Comparison of ENCODE assay signal across 14 mouse cellular contexts in genomic region chr4:101588932-101589331, GRCm38 (mm10). TPM values are rescaled to one million over a fixed set of nuclear protein-coding genes. Genes with fewer than 3 reads are reported as not detected.
A peak's percentile ranks its signal among the peaks of the same experiment; 100 is the strongest.
DNase-seq lines count a peak whose midpoint lies in the region; ATAC-seq and TF ChIP-seq lines count a peak whose summit lies in the region.
"Had no signal": no experiment of that assay in that cellular context is flagged by ENCODE, and none has a peak within 500 bp of the region (broad histone marks: within the 10 kb centered on the region; RNA-seq: fewer than 3 reads in every experiment).

No protein-coding gene starts in this region.

- no peaks in the 10 kb centered on the region for H3K4me1 ChIP-seq in forebrain, postnatal 0 days (ENCODE audit: insufficient read depth)
- peaks cover 11% of the 10 kb centered on the region; the same call in 1 of the 2 replicates for H3K4me1 ChIP-seq in forebrain, embryonic 12.5 days
- peaks cover 37% of the 10 kb centered on the region for H3K4me1 ChIP-seq in neural tube, embryonic 13.5 days (replicated peaks)
- no peaks in the 10 kb centered on the region for H3K4me1 ChIP-seq in liver, embryonic 11.5 days (replicated peaks; ENCODE audit: control insufficient read depth, insufficient read depth, low read length)

- H3K9ac ChIP-seq in forebrain, postnatal 0 days, result no peak overlapping the region
- H3K9ac ChIP-seq in forebrain, embryonic 12.5 days, result no peak overlapping the region
- H3K9ac ChIP-seq in neural tube, embryonic 13.5 days, result no peak overlapping the region
- H3K9ac ChIP-seq in liver, embryonic 11.5 days (ENCODE audit: low read depth, low read length), result no peak overlapping the region
- H3K9ac ChIP-seq: kidney, embryonic 15.5 days had no signal

- no peak overlapping the region for H3K4me2 ChIP-seq in forebrain, postnatal 0 days (ENCODE audit: low read depth)
- no peak overlapping the region for H3K4me2 ChIP-seq in forebrain, embryonic 12.5 days
- H3K4me2 ChIP-seq in neural tube, embryonic 13.5 days, result no peak overlapping the region
- no peak overlapping the region for H3K4me2 ChIP-seq in liver, embryonic 11.5 days
- H3K4me2 ChIP-seq: kidney, embryonic 15.5 days had no signal

- 67% methylated on average over 8 of the region's 8 CpGs for WGBS in forebrain, postnatal 0 days
- WGBS in forebrain, embryonic 12.5 days, result 73% methylated on average over 8 of the region's 8 CpGs
- WGBS in neural tube, embryonic 13.5 days, result 34% methylated on average over 8 of the region's 8 CpGs
- 76% methylated on average over 8 of the region's 8 CpGs for WGBS in liver, embryonic 11.5 days

- DNase-seq in forebrain, postnatal 0 days, result no peak
- peak; percentile 46 for DNase-seq in left cerebral cortex, adult 11 months (ENCODE audit: low spot score)
- no peak for DNase-seq in left cerebral cortex, postnatal 4 days
- DNase-seq in layer of hippocampus, adult 9-10 months (ENCODE audit: low spot score), result peak; percentile 21
- no peak for DNase-seq in spleen, postnatal 4 days (ENCODE audit: low spot score in 2 of 2)
- no peak for DNase-seq in liver, embryonic 11.5 days (ENCODE audit: low spot score)
- DNase-seq: cerebellum, adult 8-10 months; midbrain, embryonic 14.5 days; right cerebral cortex, postnatal 25 days; thymus, postnatal 14 days had no signal

- peak; percentile 38; the same call in 1 of the 2 replicates for ATAC-seq in forebrain, postnatal 0 days
- no peak for ATAC-seq in forebrain, embryonic 12.5 days (ENCODE audit: low FRiP score)
- peak; percentile 42; the same call in 1 of the 2 replicates for ATAC-seq in neural tube, embryonic 13.5 days (ENCODE audit: low read depth)
- no peak for ATAC-seq in liver, embryonic 11.5 days (replicated peaks; ENCODE audit: low FRiP score)

- TF ChIP-seq CTCF in forebrain, postnatal 0 days (IDR thresholded peaks at IDR 0.05; ENCODE audit: low read depth), result no peak

- no peak overlapping the region for H3K27ac ChIP-seq in forebrain, postnatal 0 days (ENCODE audit: low read depth, low read length)
- H3K27ac ChIP-seq in forebrain, embryonic 12.5 days, result no peak overlapping the region
- H3K27ac ChIP-seq in neural tube, embryonic 13.5 days (replicated peaks), result no peak overlapping the region
- no peak overlapping the region for H3K27ac ChIP-seq in liver, embryonic 11.5 days (ENCODE audit: low read depth, low read length)
- H3K27ac ChIP-seq: kidney, embryonic 15.5 days had no signal

- H3K36me3 ChIP-seq in forebrain, postnatal 0 days (ENCODE audit: insufficient read depth), result no peaks in the 10 kb centered on the region
- H3K36me3 ChIP-seq in forebrain, embryonic 12.5 days (replicated peaks), result no peaks in the 10 kb centered on the region
- no peaks in the 10 kb centered on the region for H3K36me3 ChIP-seq in neural tube, embryonic 13.5 days
- no peaks in the 10 kb centered on the region for H3K36me3 ChIP-seq in liver, embryonic 11.5 days (ENCODE audit: control insufficient read depth, insufficient read depth, low read length)
- H3K36me3 ChIP-seq: kidney, embryonic 15.5 days had no signal

- H3K4me3 ChIP-seq in forebrain, postnatal 0 days (ENCODE audit: low read depth, low read length), result no peak overlapping the region
- no peak overlapping the region for H3K4me3 ChIP-seq in forebrain, embryonic 12.5 days (replicated peaks)
- no peak overlapping the region for H3K4me3 ChIP-seq in neural tube, embryonic 13.5 days
- no peak overlapping the region for H3K4me3 ChIP-seq in liver, embryonic 11.5 days (ENCODE audit: low read depth, low read length)
- H3K4me3 ChIP-seq: erythroblast, embryonic 14.5 days; kidney, embryonic 15.5 days had no signal

- H3K9me3 ChIP-seq in forebrain, postnatal 0 days (ENCODE audit: low read length), result no peaks in the 10 kb centered on the region
- no peaks in the 10 kb centered on the region for H3K9me3 ChIP-seq in forebrain, embryonic 12.5 days
- no peaks in the 10 kb centered on the region for H3K9me3 ChIP-seq in neural tube, embryonic 13.5 days
- H3K9me3 ChIP-seq in liver, embryonic 11.5 days (ENCODE audit: control insufficient read depth, low read length), result no peaks in the 10 kb centered on the region
- H3K9me3 ChIP-seq: kidney, embryonic 15.5 days had no signal

- no peaks in the 10 kb centered on the region for H3K27me3 ChIP-seq in forebrain, postnatal 0 days (ENCODE audit: insufficient read depth, low read length)
- no peaks in the 10 kb centered on the region for H3K27me3 ChIP-seq in forebrain, embryonic 12.5 days
- no peaks in the 10 kb centered on the region for H3K27me3 ChIP-seq in neural tube, embryonic 13.5 days
- no peaks in the 10 kb centered on the region for H3K27me3 ChIP-seq in liver, embryonic 11.5 days (replicated peaks; ENCODE audit: control insufficient read depth, insufficient read depth, low read length)
- H3K27me3 ChIP-seq: kidney, embryonic 15.5 days had no signal

- intact Hi-C loops in left cerebral cortex, postnatal 4 days (cut with DNase I), result no loop called here

RNA-seq across cellular contexts. Expression of gene Leprot, which starts 58.6 kb away (rescaled TPM):
- total RNA-seq in forebrain, postnatal 0 days (2014; rRNA removed), result 74.8 and 78.8 TPM in 2 replicates
- 89.0 and 98.3 TPM in 2 replicates for polyA plus RNA-seq in forebrain, postnatal 0 days (2015; fragmentation: Nextera tagmentation; extraction: Ambion mirVana)
- 62.8 and 63.9 TPM in 2 replicates for polyA plus RNA-seq in forebrain, embryonic 12.5 days (2016; fragmentation: Nextera tagmentation; extraction: Ambion mirVana)
- 10 to 100 TPM; 44.8 to 46.9 TPM for total RNA-seq in left cerebral cortex, postnatal 4 days (2021)
- polyA plus RNA-seq in neural tube, embryonic 13.5 days (2015; fragmentation: Nextera tagmentation; extraction: Ambion mirVana), result 77.0 and 83.5 TPM in 2 replicates
- polyA plus RNA-seq in liver, embryonic 11.5 days (2014; fragmentation: Nextera tagmentation; extraction: Ambion mirVana), result 70.8 and 79.0 TPM in 2 replicates

Comparison
In these comparisons a context has a peak if more than half of its experiments do, and no peak if none do; other contexts are left out.
1. ATAC-seq: peak in forebrain, postnatal 0 days (single experiment) and neural tube, embryonic 13.5 days (single experiment); none in forebrain, embryonic 12.5 days (single experiment) and liver, embryonic 11.5 days (single experiment).
2. DNase-seq: peak in left cerebral cortex, adult 11 months (single experiment) and layer of hippocampus, adult 9-10 months (single experiment); none in forebrain, postnatal 0 days (single experiment), left cerebral cortex, postnatal 4 days (single experiment), spleen, postnatal 4 days (0 of 2) and liver, embryonic 11.5 days (single experiment).